Mouse (Mus musculus): ENCODE measurements around the gene Cav1.

Cav1 gene

DNA sequence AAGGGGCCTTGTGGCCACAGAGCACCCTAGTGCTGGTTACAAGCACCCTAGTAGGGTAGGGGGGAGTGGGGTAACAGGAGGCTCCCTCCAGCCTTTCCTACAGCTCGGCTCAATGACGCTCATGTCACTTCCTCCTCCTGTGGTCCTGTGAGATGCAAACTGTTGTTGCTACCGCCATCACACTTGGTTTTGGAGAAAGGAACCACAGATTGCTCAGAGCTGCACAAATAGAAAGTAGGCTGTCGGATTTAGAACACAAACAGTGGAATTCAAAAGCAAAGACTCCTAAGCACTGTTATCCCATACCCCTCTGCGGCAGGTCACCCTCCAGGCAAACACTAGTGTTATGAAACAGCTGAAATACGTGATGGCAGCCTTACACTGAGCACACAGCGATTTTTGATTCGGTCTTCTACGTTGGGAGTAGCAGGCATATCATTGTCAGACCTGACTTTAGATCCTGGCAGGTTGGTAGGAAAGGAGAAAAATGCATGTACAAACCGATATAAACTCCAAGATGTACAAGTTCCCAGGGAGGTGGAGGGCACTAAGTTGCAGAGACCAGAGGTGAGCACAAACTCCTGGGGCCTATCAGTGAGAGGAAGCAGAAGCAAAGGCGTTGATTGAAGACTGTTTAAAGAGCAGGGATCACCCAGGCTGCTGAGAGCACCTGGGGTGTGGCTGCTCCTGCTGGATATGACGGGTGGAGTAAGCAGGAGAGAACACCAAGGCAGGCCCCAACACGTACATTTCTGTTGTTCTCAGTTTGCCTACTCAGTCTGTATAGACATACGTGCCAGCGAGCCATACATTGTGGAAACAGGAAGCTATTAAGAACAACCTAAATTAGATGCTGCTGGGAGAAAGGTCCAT lies 10.4 kb downstream of the Cav1 start:
- no peak for DNase-seq (ENCODE audit: low read depth in 2 of 2, low spot score in 2 of 2)

DNA sequence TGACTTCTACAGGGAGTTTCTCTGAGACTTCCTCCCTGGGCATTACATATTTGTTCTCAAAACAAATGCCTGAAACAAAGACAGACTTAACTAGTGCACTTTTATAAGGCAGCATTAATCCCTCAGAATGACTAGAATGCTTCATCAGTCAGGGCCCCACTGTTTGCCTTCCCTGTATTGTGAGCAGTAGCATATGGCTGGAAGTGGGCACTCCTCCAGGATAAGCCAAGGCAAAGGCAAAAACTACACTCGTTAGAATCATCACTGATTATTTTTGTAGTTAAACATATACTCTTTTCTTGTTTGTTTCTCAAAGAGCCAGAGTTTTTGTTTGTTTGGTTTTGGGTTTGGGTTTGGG lies 11.0 kb downstream of the Cav1 start:
- no peak for DNase-seq (ENCODE audit: low read depth in 2 of 2, low spot score in 2 of 2)

DNA sequence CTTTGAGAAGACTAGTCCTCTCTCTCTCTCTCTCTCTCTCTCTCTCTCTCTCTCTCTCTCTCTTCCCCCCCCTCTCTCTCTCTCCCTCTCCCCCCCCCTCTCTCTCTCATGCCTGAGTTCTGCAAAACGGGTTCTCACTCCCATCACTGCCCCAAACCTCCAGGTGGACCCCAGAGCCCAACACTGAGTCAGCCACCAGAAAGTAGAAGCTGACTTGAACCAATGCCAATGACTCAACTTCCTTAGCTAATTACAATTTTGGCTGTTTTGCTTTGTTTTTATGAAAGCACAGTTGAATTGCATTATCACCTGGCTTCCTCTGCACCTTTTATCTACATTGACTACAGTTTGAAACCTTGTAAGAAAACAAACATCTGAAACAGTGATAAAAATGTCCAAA lies 11.8 kb downstream of the Cav1 start:
- no peak for DNase-seq (ENCODE audit: low read depth in 2 of 2, low spot score in 2 of 2)

DNA sequence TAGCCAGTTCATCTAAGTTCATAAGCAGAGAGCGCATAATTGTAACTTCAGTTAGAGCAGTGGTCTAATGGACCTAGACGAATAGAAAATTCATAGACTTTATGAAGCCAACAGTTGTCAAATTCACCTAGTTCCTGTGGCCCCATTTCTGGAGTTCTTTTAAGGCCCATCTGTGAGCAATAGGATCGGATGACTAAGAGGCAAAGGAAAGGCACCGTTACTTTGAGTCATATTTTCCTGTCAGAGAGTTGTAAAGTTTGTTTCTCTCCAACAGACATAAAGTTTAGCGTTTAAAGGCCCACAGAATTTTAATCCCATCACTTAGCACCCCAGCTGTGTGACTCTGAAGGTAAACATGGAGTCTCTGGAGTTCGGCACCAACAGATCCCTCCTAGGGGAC lies 15.8 kb downstream of the Cav1 start:
- no peak for DNase-seq (ENCODE audit: low read depth in 2 of 2, low spot score in 2 of 2)

DNA sequence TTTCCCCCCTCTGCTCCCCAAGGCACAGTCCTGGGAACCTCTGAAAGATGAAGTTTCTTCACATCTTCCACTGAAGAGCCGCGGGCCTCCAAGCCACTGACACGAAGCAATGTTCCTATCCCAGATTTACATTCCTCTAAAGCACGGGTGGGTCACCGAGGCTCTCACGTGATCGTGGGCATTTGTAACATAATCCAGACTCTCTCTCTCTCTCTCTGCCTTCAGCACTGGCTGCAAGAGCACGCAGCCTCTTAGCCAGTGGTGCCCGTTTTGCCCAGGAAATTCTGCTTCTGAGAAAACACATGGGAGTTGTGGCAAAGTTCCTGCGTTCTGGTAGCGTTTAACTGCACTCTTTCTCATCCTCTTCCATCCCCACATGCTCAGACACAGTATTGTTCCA lies 21.1 kb downstream of the Cav1 start:
- no peak for DNase-seq (ENCODE audit: low read depth in 2 of 2, low spot score in 2 of 2)

DNA sequence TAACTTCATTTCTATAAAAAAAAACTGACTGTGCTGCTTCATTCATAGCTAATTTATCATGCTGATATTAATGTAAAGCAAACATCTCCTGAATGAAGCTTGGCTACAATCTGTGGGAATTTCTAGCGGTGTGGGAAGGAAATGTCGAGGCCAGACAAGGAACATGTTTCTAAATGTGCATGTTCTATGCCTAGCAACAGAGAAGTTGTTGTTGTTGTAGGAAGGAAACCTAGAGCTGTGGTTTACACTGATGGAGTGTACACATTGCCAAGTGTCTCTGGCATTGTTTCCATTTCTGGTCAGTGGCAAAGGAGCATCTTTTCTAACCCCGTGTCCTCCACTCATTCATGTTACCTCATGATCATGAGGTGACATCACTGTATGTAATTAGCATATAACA lies 23.7 kb downstream of the Cav1 start:
- no peak for DNase-seq (ENCODE audit: low read depth in 2 of 2, low spot score in 2 of 2)

DNA sequence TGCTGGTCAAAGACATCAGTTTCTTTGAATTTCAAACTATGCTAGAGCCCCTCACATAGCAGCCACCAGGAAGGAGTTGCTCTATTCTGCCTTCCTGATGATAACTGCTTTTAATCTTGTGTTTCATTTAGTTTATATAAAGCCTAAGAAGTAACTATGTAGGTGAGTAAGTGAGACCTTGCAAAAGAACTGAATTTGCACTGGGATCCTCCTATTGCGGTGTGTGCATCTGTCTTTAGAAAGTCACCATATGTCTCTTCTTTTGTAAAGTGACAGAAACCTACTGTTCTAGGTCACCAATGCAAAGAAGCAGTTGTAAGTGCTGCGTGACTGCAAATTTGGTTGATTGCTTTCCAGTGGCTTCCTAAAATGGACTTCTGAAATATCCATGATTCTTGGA lies 31.6 kb downstream of the Cav1 start:
- DNase-seq (ENCODE audit: low read depth in 2 of 2, low spot score in 2 of 2), result no peak

DNA sequence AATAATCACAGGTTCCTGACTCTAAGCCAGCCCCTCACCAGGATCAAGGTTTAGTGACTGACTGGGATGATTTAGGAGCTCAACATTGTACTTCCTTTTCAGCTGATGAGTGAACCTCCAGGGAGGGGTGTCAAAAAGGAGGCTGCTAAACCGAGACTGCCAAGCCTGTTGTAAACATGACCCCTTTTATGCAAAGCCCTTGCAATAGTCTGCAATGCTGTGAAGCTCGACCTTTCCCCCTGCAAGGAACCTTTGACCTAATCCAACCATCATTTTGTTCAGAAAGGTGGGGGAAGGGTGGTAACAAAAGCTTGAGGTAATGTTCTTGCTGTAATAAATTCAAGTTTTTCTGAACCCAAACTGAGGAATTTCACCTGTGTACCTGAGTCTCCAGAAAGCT lies 34.3 kb downstream of the Cav1 start:
- DNase-seq (ENCODE audit: low read depth in 2 of 2, low spot score in 2 of 2), result no peak

DNA sequence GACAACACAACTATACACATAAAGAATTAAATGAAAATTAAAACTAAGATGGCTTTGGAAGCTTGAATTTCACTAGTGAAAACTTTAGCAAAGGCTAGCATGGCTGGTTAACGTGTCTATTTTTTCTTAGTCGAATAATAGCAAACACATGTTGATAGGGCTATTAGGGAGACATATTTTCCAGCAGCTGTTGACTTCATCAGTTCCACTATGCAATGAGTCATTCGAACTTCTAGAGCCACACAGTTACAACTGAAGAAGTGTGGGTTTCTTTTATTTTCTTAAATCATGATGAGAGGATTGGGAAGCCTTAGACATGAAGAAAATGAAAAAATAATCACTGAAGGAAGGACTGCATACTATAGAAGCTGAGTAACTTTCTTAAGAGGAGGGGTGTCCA lies 41.9 kb downstream of the Cav1 start:
- DNase-seq (ENCODE audit: low read depth in 2 of 2, low spot score in 2 of 2), result no peak

DNA sequence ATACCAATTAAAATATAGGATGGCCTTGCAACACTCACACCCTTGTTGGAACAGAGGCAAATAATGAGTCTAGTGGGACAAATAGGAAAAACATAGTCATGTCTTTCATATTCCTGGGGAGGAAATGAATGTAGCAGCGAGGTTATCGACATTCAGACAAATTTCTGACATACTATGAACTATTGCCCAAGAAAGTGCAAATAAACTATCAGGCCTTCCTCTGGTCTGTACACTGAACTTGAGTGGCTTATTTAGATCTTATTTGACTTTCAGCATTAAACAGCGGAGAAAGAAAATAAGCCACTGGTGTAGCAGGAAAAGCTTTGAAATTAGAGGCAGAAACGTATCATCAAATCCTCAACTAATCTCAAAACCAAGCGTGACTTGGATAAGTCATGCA lies 44.7 kb downstream of the Cav1 start:
- no peak for DNase-seq (ENCODE audit: low read depth in 2 of 2, low spot score in 2 of 2)

DNA sequence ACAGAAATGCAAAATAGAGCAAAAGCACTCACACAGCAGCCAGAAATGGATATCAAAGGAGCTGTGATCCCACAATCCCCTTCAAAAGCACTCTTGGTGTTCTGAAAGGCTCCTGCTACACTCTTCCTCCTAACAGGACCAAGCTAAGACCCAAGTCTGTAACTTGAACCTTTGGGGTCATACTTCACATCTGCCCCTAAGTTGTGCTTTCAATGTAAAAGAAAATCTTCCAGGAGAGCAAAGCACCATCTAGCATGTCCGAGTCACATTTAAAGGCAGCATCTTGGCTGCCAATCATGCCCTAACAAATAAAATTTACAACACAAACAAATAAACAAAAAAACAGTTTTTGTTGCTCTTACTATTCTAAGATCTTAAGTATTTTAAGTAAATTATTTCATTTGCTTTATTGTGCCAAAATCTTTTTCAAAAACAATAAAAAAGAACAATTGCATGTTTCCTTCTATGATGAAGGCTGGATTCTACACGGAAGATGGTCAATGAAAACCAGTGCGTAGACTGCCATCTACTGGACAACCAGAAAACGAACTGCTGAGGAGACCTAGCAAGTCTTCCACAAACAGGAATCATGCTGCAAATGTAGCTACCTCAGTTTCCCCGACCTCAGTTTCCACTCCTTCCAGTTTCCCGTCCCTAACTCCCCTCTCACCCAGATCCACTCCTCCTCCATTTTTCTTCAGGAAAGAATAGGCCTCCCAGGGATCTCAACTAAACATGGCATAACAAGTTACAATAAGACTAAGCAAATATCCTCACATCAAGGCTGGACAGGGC lies 53.0 kb downstream of the Cav1 start:
- DNase-seq (ENCODE audit: low read depth in 2 of 2, low spot score in 2 of 2), result peak; percentile 2 to 19

DNA sequence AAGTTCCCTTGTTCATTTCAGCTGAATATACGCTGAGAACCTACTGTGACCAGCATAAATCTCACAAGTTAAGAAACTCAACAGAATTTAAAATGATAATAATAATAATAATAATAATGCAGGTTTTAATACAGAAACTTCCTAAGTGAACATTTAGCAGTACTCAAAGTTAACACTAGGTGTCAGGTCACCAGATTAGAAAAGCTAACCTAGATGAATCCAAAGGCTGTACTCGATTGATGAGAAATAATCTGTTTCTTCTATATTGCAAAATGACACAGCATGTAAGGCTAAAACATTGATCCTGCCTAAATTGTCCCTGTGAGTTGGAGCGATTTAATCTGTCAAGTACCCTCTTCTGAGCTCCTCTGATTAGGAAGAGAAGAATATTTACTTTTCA lies 56.6 kb downstream of the Cav1 start:
- DNase-seq (ENCODE audit: low read depth in 2 of 2, low spot score in 2 of 2), result no peak

DNA sequence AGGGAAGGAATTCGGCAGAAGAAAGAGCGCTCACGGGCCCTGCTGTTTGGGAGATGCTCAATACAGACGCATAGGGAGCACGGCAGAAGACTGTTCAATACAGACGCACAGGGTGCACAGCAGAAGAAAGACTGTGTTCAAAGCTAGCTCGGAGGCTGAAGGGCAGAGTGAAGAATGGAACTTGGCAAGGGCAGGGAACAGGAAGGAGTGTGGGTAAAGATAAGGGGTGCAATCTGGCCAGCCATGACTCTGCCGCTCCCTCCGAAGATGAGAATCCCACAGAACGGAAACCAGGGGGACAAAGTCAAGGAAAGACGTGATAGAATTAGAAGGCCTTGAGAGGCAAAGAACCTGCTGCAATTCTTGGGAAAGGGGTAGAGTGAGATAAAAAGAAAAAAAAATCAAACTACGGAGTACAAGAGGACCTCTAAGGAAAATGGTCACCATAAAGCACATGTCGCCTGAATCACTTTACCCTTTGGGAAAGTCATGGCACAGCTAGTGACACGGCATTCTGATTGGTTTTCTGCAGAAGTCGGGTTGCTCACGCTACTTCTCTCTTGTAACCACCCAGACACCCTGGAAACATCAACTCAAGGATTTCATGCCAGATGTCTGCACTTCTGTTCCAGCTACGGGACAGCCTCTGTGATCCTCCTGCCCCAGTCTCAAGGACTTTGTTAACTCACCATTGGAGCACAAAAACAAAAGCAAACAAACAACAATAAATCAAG lies 57.5 kb downstream of the Cav1 start:
- no peak for DNase-seq (ENCODE audit: low read depth in 2 of 2, low spot score in 2 of 2)

DNA sequence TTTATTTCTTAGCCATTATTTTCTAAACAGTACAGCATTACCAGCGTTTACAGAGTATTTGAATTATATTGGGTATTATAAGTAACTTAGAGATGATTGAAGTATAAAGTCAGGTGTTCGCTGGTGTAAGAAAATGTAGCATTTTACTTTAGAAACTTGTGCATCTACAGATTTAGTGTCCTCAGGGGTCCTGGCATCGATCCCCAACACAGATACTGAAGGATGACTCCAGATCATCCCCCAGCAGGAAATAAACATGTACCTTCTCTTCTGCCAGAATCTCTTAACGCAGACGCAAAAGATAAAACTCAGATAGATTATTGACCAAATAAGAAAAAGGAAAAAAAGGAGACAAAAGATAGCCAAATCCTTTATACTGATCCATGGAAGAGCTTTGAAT lies 68.2 kb downstream of the Cav1 start:
- DNase-seq (ENCODE audit: low read depth in 2 of 2, low spot score in 2 of 2), result no peak

DNA sequence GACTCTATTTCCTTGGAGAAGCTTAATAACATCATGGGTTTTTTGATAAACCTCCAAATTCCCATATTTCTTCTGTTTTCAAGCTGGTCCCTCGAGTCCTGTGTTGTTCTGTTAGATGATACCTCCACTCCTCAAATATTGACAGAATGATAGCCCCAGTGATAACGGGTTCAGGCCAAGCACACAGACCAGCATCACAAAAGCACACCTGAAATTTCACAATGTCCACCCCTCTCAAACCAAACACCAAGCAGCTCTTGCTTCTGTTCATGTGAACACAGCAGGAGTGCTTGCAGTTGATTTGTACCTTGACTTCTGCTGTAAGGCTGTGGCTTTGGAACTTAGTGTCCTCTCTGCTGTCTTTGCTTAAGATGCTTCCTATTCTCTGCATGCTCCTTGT lies 71.2 kb downstream of the Cav1 start:
- DNase-seq (ENCODE audit: low read depth in 2 of 2, low spot score in 2 of 2), result no peak

DNA sequence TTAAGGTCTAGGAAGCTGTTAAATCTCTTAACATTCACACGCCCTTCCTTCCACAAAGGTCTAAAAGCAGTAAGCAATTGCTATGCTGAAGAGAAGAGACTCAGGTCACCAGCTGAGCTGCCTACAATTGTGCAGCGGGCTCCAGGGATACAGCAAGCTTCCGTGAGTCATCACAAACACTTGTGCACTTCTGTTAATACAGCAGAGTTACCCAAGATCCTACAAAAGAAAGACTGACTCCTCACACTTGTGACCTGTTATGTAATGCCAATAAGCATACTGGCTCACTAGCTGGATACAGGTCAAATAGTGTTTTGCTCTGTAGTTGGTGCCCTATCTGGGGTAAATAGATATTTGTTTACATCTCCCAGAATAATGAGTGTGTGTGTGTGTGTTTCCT lies 74.0 kb downstream of the Cav1 start:
- no peak for DNase-seq (ENCODE audit: low read depth in 2 of 2, low spot score in 2 of 2)

DNA sequence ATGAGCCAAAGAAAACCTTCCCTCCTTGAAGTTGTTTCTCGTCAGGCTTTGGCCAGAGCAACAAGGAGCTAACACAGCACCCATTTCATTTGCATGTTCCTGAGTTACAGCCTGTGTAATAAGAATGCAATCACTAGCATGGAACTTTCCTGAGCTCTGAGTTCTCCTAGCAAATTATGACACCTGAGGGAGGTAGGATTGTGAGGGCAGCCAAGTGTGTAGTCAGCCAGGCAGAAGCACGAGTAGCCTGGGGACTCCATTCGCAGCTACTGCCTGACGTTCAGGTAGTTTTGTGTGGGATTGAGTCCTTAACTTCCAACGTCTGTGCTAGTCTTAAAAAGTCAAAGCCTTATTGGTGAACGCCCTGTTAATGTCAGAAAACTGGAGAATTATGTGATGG lies 75.6 kb downstream of the Cav1 start:
- no peak for DNase-seq (ENCODE audit: low read depth in 2 of 2, low spot score in 2 of 2)

DNA sequence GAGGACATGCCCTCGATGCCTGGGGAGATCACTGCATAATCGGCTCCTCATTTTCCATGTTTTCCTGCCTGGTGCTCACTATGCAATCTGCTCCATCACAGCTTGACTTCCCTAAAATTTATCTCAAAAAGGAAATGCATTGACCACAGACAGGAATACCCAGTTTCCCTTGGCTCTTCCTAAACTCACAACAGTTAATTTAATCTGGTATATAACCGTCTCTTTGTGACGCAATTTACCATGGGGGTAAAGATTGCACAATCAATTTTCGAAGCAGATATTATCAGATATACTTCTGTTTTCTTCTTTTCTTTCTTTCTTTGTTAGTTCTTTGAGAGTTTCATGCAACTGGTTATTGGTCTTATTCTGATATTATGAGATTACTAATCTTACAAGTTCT lies 79.4 kb downstream of the Cav1 start:
- no peak for DNase-seq (ENCODE audit: low read depth in 2 of 2, low spot score in 2 of 2)

DNA sequence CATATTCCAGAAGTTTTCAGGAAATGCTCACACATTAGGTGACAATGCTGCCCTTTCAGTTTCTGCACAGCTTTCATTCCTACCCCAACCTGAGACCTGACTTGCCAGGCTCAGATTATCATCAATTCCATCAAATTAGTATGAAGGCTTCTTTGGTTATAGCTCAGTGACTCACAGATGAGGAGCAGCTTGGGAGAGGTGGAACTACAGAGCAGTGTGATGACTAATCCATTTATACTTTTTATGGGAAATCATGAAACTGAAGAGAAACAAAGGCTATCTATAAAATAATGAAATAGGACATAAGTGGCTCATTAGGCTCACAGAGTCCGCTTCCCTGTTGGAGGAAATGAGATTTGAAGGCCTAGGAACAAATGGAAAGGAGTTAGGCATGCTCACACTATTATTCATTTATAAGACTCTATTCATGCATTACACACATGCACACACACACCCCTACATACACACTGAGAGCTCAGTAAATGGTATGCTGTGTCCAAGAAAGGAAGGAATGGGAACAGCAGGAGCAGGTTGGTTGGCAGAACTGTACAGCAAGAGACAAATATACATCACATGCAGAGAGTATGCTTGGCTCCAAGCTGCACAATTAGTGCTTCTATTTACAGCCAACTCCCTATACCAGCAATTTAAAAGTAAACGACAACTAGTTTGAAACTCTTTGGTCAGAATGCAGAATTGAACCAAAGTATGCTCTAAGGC lies 82.0 kb downstream of the Cav1 start:
- DNase-seq (ENCODE audit: low read depth in 2 of 2, low spot score in 2 of 2), result no peak
